Mouse (Mus musculus) brain, embryonic 14.5 days (tissue): Measurements from ENCODE around the gene Ambp. TPM values are rescaled to one million over a fixed set of nuclear protein-coding genes. Genes with fewer than 3 reads are reported as not detected.

ENCODE experiments used
- DNase-seq: peaks from one replicate; pipeline ENCODE4 v3.0.0-alpha.2; 2011; ENCODE audit warnings: low read depth
- CTCF ChIP-seq: fragments of 200-500 bp; IDR thresholded peaks from 2 replicates; pipeline ENCODE4 v1.5.1; 2012; ENCODE audit warnings: inconsistent platforms, mild to moderate bottlenecking, moderate library complexity, borderline replicate concordance; ENCODE audit not compliant: insufficient read depth, insufficient read length; ENCODE audit errors: extremely low read depth
- POLR2A ChIP-seq: fragments of 200-500 bp; IDR thresholded peaks from 2 replicates; pipeline ENCODE4 v1.6.1; 2012; ENCODE audit warnings: mild to moderate bottlenecking, inconsistent platforms, borderline replicate concordance; ENCODE audit not compliant: poor library complexity, insufficient read depth, insufficient read length, severe bottlenecking; ENCODE audit errors: extremely low read depth
- polyA plus RNA-seq: library from polyadenylated mRNA; depleted of rRNA; stranded (reverse); fragments of >200 nt; gene quantifications from 2 replicates; pipeline ENCODE4 v1.2.3, GENCODE M21; 2012; rRNA removed

Ambp gene
- polyA plus RNA-seq: 0.05 and 0.25 TPM in 2 replicates

- DNase-seq: no peak
- TF ChIP-seq POLR2A (no peak), CTCF (no peak)
These were observed at the start of gene Ambp for GRCm38 (mm10) chr4:63154699-63155098. Ambp (minus strand) TSS chr4:63154799.

GRCm38 (mm10) chr4:63203874-63204273, 49.3 kb upstream of the Ambp start:
- TF ChIP-seq CTCF (no peak), POLR2A (no peak)
- no peak for DNase-seq

DNA sequence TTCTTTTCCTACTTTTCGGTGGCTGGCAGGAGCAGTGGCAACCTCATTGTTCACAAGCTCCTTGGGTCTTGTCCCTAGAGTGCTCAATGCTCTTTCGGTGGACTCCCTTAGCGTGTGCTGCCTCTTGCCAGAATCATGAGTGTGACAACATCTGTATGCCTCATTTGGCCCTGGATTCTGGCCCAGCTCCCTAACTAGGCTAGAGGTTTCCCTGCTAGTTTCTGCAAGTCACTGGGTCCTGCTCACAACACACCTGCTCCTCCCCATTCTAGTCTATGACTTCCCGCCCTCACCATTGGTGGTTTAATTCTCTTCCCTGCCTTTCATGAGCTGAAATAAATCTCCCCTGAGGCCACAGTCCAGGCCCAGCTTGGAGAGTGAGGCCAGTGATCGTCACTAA, 44.8 kb upstream of the Ambp start:
- TF ChIP-seq CTCF (no peak), POLR2A (no peak)
- DNase-seq: no peak

GRCm38 (mm10) chr4:63194366-63194765, 39.8 kb upstream of the Ambp start:
- TF ChIP-seq CTCF: no peak
- TF ChIP-seq POLR2A: no peak
- no peak for DNase-seq

DNA sequence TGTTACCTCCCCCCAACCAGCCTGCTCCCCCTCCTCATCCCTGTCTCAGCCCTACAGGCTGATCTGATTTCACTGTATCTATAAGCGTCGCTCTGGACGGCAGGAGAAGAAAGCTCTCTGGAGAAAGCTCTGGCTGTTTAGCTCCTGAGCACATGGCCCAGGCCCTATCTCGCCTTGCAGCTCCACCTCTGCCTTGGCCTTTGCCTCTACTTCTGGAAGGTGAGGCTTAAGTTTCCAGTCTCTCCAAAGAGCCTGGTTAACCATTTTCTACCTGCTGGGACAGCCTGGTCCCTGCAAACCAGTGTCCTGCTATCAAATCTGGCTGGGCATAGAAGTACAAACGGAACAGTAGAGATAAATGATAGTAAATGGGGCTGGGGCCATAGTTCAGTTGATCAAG, 37.0 kb upstream of the Ambp start:
- no peak for DNase-seq
- TF ChIP-seq POLR2A (no peak), CTCF (no peak)

- peak; percentile 71 for DNase-seq
- TF ChIP-seq CTCF (no peak), POLR2A (no peak)
These were observed 31.8 kb upstream of the Ambp start for GRCm38 (mm10) chr4:63186281-63186870.

DNA sequence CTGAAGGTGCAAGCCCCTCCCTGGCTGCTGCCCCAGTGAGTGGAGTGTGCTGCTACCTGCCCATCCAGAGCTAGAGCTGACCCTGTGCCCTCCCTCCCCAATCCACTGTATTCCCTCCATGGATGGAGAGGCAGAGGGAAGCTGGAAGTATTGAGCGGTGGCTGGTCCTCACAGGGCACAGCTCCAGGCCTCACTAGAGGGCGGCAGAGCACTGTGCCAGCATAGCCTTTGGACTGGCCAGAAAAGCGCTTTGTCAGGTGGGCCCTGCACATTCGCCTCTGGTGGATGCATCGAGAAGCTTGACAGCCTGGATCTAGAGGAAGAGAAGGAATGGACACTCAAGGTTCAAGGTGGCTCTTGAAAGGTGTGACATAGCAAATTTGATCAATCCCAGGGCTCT, 27.0 kb upstream of the Ambp start:
- peak; percentile 81 for DNase-seq
- TF ChIP-seq POLR2A (no peak), CTCF (peak; percentile 94)

DNA sequence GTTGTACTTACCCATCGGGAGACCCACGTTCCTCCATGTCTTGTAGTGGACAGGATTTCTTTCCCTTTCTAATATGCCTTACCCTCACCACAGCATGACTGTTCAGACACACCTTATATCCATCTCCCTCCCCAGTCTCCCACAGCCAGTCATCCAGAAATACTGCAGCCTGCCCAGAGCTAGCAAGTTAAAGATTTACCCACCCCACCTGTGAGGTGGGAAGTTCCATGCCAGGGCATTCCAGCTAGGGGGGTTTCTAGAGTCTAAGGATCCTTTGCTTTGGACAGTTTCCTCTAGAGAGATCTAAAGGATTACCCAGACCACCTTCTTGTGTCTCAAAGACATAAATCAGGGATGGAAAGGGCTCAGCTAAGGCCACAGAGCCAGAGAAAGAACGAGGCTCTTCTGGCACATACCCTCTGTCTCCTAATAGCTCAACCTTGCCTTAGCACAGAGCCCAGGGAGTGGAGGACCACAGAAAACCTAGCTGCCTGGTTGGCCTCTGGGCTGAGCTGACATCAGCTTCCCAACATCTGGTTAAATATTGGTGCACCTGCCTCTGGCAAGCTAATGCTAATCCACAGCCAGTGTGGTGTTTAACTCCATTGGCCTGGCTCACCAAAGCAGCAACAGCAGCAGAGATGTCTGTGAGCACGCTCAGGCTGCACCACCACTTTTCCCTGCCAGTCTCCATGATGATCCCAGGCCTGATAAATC, 17.5 kb upstream of the Ambp start, which contains the start of gene Kif12:
Kif12 (minus strand) TSS at position 163 of the 717 bp plus-strand sequence.
- no peak for DNase-seq
- TF ChIP-seq CTCF: no peak
- no peak for TF ChIP-seq POLR2A

DNA sequence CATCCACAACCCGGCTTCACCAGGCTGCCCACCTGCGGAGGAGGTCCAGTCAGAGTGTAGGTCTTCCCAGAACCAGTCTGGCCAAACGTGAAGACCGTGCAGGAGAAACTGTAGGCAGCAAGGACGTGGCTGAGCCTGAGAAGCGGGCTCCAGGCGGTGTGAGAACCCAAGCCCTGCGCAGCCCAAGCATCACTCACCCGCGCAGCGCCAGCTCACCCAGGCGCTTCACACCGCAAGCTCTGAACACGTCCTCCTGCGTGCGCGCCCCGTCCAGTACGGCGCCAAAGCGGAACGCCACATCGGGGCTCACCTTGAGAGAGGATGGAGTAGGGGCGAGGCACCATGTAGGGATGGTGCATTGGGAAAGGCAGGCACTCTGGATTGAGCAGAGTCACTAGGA, 16.5 kb upstream of the Ambp start:
- TF ChIP-seq CTCF (no peak), POLR2A (no peak)
- no peak for DNase-seq

DNA sequence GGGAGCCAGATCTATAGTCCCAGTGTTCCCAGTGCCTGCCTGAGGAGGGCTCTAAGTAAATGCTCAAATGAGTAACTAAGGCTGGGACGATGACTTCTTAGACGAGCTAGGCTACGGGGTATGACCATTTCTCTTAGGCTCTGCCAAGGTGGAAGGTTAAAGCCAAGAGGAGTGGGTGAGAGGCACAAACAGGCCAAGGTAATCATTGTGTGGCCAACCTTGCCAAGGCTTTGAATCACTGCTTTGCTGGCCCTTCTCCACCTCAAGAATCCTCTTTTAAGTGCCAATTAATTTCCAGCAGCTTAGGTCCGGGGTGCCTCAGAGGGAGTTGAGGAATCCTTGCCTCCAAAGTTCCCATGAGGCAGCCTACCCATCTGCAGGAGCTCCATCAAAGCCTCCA, 15.5 kb upstream of the Ambp start:
- DNase-seq: no peak
- TF ChIP-seq CTCF: no peak
- no peak for TF ChIP-seq POLR2A

DNA sequence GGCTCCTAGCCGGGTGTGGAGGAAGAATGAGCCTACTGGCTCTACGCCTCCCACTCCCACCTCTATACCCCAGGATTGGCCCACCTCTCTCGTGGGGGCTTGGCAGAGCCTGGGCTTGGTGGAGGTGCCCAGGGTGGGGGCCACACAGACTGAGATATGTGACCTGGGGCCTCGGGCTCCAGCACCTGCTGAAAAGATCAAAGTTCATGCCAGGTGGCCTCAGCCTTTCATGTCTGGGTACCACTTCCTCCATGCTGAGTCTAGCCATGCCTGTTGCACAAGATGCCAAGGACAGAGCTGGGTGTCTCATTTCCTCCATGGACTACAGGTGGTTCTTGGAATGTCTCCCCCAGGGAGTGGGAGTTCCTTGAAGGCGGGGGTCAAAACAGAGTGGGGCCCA, 11.7 kb upstream of the Ambp start:
- no peak for TF ChIP-seq POLR2A
- no peak for TF ChIP-seq CTCF
- DNase-seq: no peak

DNA sequence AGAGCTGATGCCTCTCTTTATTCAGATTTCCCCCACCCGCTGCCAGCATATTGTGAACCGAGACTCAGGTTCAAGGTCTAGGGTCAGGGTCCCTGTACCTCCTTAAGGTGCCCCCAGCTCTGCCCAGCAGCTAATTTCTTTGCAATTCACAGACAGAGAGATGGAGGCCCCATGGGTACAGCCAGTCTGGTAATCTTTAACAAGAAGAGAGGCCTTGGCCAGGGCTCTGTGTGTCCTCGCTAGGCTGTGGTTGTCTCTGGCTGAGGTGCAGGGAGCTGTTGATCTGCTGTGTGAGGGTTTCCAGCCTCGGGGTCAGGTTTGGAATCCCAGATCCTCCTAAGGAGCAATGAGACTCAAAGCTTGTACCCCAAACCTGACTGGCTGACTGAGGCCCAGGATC, 11.0 kb upstream of the Ambp start:
- DNase-seq: no peak
- TF ChIP-seq POLR2A (no peak), CTCF (no peak)
